Mouse (Mus musculus) E14TG2a.4 (cell line): Measurements from ENCODE around the gene Ctnnbl1.

Experiments
- CTCF ChIP-seq: conservative IDR thresholded peaks from 2 replicates; pipeline ENCODE4 v1.5.1; 2014; ENCODE audit warnings: low read length
- NANOG ChIP-seq: IDR thresholded peaks from 2 replicates; pipeline ENCODE4 v1.6.1; 2014; ENCODE audit warnings: borderline replicate concordance, low read length, mixed read lengths
- POU5F1 ChIP-seq: IDR thresholded peaks from 2 replicates; pipeline ENCODE4 v1.6.1; 2014; ENCODE audit warnings: low read length, borderline replicate concordance

DNA sequence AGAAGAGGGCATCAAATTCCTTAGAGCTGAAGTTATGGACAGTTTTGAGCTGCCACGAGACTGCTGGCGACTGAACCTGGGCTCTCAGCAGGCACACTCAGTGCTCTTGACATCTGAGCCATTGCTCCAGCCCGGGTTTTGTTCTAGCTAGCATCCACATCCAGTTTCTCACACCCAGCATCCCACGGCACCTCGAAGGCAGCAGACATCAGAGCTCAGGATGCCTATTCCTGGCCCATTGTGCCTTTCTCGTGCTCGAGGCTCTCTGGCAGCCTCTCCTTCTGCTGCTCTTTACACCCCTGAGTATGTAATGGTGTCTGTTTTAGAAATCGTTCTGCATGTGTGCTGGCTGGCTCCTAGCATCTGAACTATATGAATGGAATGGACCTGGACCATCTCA is 13.3 kb downstream of the Ctnnbl1 start:
- no peak for TF ChIP-seq CTCF
- TF ChIP-seq POU5F1: no peak
- no peak for TF ChIP-seq NANOG
